Mouse (Mus musculus): ENCODE results near the gene Ccnc.
"Not testable (repeated sequence)": the region's sequence is repeated elsewhere in the genome, so short reads cannot be mapped to it uniquely, and the experiment has no call there.

Ccnc gene

DNA sequence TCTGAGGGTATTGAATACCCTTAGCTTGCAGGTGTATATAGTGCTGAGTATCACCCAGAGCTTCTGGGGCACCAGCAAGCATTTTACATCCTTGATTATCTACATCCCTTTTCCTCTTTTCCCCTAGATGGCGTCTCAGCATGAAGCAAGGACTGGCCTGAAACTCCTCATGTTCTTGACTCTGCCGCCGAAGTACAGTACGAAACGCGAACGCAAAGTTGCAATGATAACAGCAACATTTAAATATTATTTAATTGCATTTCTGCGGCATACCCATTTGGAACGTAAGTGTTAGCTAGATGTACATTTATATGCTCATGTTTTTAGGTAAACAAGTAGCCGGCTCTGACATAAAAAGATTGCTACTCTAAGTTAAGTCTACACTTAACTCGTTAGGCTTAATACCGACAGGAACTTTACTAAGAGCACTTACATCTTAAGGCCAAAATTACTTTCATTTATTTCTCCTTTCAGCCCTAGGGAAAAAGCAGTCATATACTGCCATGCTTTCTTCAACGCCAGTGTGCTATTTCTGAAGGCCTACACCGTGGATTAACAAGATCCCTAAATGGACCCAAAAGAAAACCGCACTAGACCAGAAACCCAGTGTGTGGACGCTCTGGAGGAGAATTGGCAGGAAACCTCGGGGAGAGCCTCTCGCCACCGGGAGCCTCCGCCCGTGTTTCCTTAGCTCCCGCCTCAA is 438 bp upstream of the Ccnc start:
- DNase-seq: peak; percentile 51

GRCm38 (mm10) chr4:21739169-21739568 is 11.7 kb downstream of the Ccnc start:
- DNase-seq: no peak

- DNase-seq: not testable (repeated sequence)
Measured at GRCm38 (mm10) chr4:21744142-21744541, 16.6 kb downstream of the Ccnc start.

GRCm38 (mm10) chr4:21745723-21746122 is 18.2 kb downstream of the Ccnc start:
- DNase-seq: no peak

DNA sequence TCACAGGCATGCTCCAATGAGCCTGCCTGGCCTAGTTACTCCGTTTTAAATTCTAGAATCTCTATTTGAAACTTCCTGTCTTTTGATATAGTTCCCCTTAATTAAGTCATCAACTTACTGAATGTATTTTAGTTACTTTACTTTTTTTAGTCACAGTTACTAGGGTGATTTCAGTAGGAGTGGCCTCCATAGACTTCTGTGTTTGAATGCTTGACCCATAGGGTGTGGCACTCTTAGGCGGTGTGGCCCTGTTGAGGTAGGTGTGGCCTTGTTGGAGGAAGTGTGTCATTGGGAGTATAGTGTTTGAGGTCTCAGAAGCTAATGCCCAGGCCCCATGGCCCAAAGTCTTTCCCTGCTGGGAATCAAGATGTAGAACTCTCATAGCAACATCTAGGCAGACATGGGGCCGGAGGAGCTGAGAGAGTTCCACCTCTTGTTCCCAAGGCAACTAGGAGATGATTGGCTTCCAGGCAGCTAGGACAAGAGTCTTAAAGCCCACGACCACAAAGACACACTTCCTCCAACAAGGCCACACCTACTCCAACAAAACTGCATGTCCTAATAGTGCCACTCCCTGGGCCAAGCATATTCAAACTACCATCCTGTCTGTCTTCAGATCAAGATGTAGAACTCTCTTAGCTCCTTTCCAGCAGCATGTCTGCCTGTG is 27.8 kb downstream of the Ccnc start:
- DNase-seq: no peak

DNA sequence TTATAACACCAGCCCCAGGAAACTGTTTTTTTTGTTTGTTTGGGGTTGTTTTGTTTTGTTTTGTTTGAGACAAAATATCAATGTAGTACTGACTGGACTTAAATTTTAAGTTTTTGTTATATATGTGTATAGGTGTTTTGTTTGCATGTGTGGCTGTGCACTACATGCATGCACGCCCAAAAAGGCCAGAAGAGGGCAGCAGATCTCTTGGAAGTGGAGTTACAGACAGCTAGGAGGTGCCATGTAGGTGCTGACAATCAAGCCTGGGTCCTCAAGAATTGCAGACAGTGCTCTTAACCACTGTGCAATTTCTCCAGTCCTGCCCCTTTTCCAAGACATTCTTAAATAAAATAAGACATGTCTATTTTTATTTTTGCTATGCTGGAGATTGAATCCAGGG is 31.4 kb downstream of the Ccnc start:
- no peak for DNase-seq

- peak; percentile 53 for DNase-seq
Measured at GRCm38 (mm10) chr4:21761416-21762160, 34.1 kb downstream of the Ccnc start.

DNA sequence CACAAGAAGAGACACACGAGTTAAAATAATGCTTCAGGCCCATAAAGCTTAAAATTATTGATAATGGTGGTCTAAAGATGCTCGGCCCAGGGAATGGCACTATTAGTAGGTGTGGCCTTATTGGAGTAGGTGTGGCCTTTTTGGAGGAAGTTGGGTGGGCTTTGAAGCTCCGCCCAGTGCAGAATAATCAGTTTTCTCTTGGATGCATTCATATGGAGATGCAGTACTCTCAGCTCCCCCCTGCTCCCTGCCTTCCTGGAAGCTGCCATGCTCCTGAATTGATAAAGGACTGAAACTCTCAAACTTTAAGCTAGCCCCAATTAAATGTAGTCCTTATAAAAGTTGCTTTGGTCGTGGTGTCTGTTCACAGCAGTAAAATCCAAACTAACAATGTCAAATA is 36.3 kb downstream of the Ccnc start:
- DNase-seq: no peak

GRCm38 (mm10) chr4:21766171-21766862 is 38.8 kb downstream of the Ccnc start:
- DNase-seq: no peak

DNA sequence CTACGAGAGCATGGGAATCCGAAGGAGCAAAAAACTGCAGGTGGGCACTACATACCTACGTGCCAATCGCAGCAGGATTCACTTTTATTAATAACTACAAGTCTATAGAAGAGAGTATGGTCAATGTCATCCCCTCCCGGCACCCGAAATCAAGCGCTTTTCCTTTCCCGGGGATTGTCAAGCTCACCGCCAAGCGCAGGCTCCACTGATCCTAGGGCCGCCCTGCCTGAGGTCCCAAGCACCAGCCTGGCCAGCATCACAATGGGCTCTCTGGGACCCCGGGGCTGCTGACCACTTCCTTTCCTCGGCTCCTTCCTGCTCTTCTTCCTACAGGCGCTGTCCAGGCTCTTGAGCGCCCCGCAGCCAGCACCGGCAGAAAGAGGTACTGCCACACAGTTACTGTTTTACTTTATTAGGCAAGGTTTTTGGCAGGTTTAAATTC is 39.4 kb downstream of the Ccnc start, which contains the start of the genes Usp45 and Tstd3:
Gene Usp45, plus strand, starts transcription at position 294 of the 442 bp plus-strand sequence.
Gene Tstd3, minus strand, starts transcription at position 350 of the 442 bp plus-strand sequence.
- peak; percentile 86 for DNase-seq

DNA sequence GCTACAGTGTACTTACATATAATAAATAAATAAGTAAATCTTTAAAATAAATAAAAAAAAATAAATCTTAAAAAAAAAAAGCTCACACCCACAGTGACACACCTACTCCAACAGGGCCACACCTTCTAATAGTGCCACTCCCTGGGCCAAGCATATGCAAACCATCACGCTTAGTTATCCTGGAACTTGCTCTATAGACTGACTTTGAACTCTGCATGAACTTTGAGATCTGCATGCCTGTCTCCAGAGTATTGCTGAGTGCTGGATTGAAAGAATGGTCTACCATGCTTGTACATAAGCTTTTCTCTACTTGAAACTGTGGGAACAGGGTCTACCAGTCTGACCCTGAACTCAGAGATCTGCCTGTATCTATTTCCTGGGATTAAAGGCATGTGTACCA is 43.6 kb downstream of the Ccnc start:
- DNase-seq: no peak

GRCm38 (mm10) chr4:21772306-21772705 is 44.8 kb downstream of the Ccnc start:
- DNase-seq: no peak

- peak; percentile 89 for DNase-seq
Measured at GRCm38 (mm10) chr4:21776091-21776945, 48.8 kb downstream of the Ccnc start.

DNA sequence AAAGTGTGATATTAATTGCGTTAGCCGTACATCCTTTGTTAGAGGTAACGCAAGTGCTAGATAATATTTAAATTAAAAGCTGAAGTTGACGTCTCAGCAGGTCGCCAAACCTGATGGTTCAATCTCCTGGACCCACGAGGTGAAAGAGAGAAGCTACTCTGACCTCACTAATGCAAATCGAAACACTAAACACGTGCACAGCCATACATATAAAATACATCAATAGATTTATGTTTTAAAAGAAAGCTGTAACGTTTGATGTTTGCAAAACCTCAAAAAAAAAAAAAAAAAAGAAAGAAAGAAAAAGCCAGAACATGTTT is 49.4 kb downstream of the Ccnc start:
- no peak for DNase-seq

DNA sequence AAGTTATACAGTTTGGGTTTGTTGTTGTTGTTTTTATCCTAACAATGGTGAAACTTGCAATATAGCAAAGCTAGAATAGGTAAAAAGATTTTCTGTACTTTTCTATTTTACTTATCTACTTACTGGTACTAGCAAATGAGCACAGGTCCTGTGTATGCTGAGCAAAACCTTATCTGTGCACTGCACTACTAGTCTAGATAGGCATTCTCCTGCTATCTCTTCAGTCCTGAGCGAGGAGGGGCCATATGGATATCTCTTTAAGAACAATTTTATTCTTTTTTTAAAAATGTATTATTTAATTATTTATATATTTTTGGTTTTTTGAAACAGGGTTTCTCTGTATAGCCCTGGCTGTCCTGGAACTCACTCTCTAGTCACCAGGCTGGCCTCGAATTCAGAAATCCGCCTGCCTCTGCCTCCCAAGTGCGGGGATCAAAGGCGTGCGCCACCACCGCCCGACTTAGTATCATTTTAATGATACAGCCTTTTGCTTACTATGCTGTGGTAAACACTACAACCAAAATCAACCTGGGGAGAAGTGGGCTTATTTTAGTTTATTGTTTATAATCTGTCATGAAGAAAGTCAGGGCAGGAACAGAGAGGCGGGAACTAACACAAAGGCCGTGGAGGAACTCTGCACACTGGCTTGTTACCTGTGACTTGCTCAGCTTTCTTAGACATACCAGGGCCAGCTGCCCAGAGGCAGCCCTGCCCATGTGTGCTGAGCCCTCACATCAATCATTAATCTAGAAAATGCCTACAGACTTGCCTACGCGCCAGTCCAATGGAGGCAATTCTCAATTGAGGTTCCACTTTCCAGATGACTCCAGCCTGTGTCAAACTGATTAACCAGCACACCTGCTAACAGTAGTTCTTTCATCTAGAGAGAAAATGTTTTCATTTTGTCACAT is 53.6 kb downstream of the Ccnc start:
- no peak for DNase-seq

DNA sequence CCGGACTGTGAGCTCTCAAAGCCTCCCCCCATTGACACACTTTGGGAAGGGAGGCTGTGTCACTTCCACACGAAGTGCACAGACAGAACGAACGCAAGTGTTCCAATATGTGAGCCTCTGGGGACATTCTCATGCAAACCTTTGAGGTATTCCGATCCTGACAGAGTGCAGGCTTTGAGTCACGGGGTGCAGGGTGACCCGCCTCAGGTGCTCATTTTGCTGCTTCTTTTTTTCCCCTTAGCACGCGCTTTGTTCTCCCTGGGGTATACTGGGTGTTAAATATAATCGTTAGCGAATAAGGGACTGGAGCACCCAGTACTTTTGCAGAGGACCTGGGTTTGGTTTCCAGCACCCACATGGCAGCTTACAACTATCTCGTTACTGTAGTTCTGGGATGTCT is 58.8 kb downstream of the Ccnc start:
- no peak for DNase-seq

DNA sequence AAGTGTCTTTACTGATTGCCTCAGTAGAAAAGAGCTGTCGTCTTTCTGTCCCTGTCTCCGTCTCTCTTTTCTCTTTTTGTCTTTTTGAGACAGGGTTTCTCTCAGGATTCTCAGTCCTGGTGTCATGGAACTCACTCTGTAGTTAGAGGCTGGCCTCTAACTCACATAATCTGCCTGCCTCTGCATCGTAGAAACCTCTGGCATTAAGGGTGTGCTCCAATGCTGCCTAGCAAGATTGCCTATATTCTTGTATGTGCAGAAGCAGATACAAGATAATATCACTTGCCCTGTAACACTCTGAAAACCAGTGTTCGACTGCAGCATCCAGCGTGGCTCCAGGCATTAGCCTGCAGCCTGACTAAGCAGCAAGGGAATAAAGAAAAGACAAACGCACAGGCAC is 61.4 kb downstream of the Ccnc start:
- no peak for DNase-seq

DNA sequence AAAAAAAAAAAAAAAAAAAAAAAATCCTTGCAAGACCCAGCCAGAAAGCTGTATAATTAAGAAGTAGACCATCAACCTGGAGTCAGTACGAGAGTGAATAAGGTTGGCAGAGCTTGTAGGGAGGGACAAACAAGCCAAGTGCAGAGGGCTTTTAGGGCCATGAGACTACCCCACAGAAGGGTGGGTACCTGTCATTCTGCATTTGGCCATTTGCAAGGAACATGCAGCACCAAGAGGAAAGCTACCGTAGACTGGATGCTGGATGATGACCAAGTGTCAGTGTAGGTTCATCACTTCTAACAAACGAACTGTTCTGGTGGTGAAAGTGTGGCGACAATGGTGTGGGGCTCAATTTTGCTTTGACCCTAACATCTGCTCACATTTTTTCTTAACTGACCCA is 62.3 kb downstream of the Ccnc start:
- DNase-seq: no peak

DNA sequence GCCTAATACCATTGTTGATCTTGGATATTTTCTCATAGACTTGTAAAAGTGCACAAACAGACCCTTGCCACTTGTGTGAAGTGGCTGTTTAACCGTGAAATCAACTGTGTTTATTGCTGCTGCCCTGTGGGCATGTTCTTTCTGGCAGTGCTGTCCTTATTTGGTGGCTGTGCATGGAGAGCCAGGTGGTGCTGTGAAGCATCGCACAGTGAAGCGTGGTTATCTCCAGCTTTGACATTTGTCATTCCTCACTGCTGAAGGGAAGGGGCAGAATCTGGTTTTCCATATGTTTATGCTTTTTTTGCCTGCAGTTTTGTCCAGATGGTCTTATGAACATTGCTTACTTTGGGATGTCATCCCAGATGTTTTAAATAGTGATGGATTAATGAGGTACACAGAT is 66.1 kb downstream of the Ccnc start:
- peak; percentile 67 for DNase-seq

DNA sequence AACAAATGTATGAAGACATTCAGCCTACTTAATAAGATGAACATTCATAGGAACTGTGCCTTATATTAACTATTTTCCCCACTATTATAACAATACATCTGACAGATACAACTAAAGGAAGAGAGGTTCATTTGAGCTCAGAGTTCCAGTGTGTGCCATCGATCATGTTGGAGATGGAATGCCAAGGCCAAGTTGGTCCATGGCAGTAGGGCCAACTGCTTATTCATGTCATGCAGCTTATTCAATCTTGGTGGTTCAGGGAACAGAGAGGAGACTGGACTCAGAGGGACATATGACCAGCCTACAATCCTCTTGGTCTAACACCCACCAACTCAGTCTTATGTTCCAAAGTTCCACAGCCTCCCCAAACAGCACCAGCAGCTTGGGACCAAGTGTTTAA is 73.5 kb downstream of the Ccnc start:
- DNase-seq: no peak

DNA sequence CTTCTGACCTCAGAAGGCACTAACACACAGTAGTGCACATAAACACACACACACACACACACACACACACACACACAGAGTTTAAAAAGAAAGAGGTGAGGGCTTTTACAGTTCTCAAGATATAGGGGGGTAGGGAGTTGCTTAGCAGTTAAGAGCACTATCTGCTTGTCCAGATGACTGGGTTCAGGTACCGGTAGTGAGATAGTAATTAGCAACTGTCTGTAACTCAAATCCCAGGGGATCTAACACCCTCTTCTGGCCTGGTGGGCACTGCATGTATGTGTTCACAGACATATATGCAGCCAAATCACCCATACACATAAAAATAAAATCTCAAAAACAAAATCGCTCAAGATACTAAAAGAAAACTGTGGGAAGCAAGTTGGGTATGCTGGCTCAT is 74.1 kb downstream of the Ccnc start:
- DNase-seq: no peak
